Mouse (Mus musculus): ENCODE measurements around the gene Ptpro. TPM values are rescaled to one million over a fixed set of nuclear protein-coding genes. Genes with fewer than 3 reads are reported as not detected.

Gene Ptpro
- total and polyA plus RNA-seq, 3 experiments, result 0.05 TPM; not detected in 2

DNA sequence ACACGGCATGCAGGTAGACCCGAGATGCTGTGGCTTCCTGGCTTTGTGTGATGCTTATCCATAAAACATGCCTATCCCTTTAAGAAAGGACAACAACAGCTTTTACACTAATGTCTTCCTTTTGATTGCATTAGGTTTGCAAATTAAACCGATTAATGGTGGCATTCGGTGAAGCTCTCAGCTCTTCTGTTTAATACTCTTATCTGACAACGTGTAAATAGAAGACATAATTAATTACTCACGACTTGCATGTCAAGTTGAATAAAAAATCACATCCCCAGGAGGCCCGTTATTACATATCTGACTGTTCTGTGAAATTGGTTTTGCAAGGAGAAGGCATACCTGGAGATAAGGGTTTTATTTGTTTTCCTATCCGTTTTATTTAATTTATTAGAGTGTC, 15.9 kb downstream of the Ptpro start:
- Histone ChIP-seq H3K4me3 (ENCODE audit: low read depth, low read length) (no peak overlapping the region), H3K27me3 (ENCODE audit: insufficient read depth, low read length) (no peaks in the 10 kb centered on the region), H3K4me1 (ENCODE audit: insufficient read depth, low read depth, low read length) (no peaks in the 10 kb centered on the region), H3K9me3 (replicated peaks) (peaks cover 47% of the 10 kb centered on the region), H3K36me3 (replicated peaks) (no peaks in the 10 kb centered on the region)
- no peak for DNase-seq (ENCODE audit: low spot score)
- TF ChIP-seq GATA2 (IDR thresholded peaks at IDR 0.05; ENCODE audit: borderline replicate concordance, low read depth, low read length) (no peak), CTCF (IDR thresholded peaks at IDR 0.05; ENCODE audit: low read depth, low read length) (no peak), POLR2AphosphoS5 (IDR thresholded peaks at IDR 0.05; ENCODE audit: insufficient replicate concordance, low read depth, low read length) (no peak), TAL1 (conservative IDR thresholded peaks at IDR 0.05; ENCODE audit: low read depth, low read length) (no peak), GATA1 (IDR thresholded peaks at IDR 0.05; ENCODE audit: borderline replicate concordance, low read length) (no peak)
- no peak for ATAC-seq (ENCODE audit: extremely low read depth, insufficient number of reproducible peaks, low FRiP score, poor library complexity, severe bottlenecking)

DNA sequence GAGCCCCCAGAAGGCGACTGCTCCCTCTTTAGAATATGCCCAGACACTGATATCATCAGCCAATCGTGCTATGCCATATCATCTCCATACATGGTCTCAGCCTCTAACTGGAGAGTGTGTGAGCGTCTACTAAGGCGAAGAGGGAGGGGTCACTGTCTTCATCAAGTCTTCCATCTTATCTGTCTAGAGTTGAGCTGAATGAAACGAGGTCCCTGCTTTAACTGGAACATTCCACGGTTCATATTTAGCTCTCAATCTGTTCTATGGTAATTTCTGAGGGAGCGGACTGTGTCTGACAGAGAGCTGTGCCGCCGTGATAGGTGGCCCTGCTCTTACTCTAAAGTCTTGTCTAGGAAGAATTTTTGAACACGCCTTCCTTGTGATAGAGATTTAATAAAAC, 16.5 kb downstream of the Ptpro start:
- no peaks in the 10 kb centered on the region for H3K4me1 ChIP-seq (ENCODE audit: insufficient read depth, low read depth, low read length)
- no peak overlapping the region for H3K4me3 ChIP-seq (ENCODE audit: low read depth, low read length)
- TF ChIP-seq GATA1 (IDR thresholded peaks at IDR 0.05; ENCODE audit: borderline replicate concordance, low read length) (no peak), POLR2AphosphoS5 (IDR thresholded peaks at IDR 0.05; ENCODE audit: insufficient replicate concordance, low read depth, low read length) (no peak), CTCF (IDR thresholded peaks at IDR 0.05; ENCODE audit: low read depth, low read length) (no peak), TAL1 (conservative IDR thresholded peaks at IDR 0.05; ENCODE audit: low read depth, low read length) (no peak), GATA2 (IDR thresholded peaks at IDR 0.05; ENCODE audit: borderline replicate concordance, low read depth, low read length) (no peak)
- ATAC-seq (ENCODE audit: extremely low read depth, insufficient number of reproducible peaks, low FRiP score, poor library complexity, severe bottlenecking) (no peak), DNase-seq (ENCODE audit: low spot score) (no peak)
- no peaks in the 10 kb centered on the region for H3K27me3 ChIP-seq (ENCODE audit: insufficient read depth, low read length)
- no peaks in the 10 kb centered on the region for H3K36me3 ChIP-seq (replicated peaks)
- peaks cover 51% of the 10 kb centered on the region for H3K9me3 ChIP-seq (replicated peaks)

DNA sequence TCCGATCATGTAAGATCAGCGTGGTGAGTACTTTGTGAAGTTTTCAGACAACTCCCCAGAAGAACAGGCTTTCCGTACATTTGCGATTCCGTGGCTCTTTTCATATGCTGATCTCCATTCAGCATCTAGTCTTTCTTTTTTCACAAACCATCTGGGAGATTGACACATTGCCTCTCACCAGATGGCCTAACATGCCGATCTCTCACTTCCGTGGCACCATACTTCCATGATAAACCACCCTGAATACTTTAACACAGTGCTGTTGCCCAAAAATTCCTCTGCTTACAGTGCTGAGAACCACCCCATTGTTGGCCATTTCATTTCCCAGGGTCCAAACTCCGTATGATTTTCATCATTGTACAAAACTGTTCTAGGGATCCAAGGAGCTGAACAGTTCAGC, 20.4 kb downstream of the Ptpro start:
- Histone ChIP-seq H3K36me3 (replicated peaks) (no peaks in the 10 kb centered on the region), H3K4me1 (ENCODE audit: insufficient read depth, low read depth, low read length) (no peaks in the 10 kb centered on the region), H3K9me3 (replicated peaks) (peaks cover 50% of the 10 kb centered on the region), H3K27me3 (ENCODE audit: insufficient read depth, low read length) (no peaks in the 10 kb centered on the region), H3K4me3 (ENCODE audit: low read depth, low read length) (no peak overlapping the region)
- ATAC-seq (ENCODE audit: extremely low read depth, insufficient number of reproducible peaks, low FRiP score, poor library complexity, severe bottlenecking) (no peak), DNase-seq (ENCODE audit: low spot score) (no peak)
- no peak for TF ChIP-seq POLR2AphosphoS5 (IDR thresholded peaks at IDR 0.05; ENCODE audit: insufficient replicate concordance, low read depth, low read length)
- no peak for TF ChIP-seq CTCF (IDR thresholded peaks at IDR 0.05; ENCODE audit: low read depth, low read length)
- TF ChIP-seq TAL1 (conservative IDR thresholded peaks at IDR 0.05; ENCODE audit: low read depth, low read length), result no peak
- no peak for TF ChIP-seq GATA1 (IDR thresholded peaks at IDR 0.05; ENCODE audit: borderline replicate concordance, low read length)
- no peak for TF ChIP-seq GATA2 (IDR thresholded peaks at IDR 0.05; ENCODE audit: borderline replicate concordance, low read depth, low read length)

DNA sequence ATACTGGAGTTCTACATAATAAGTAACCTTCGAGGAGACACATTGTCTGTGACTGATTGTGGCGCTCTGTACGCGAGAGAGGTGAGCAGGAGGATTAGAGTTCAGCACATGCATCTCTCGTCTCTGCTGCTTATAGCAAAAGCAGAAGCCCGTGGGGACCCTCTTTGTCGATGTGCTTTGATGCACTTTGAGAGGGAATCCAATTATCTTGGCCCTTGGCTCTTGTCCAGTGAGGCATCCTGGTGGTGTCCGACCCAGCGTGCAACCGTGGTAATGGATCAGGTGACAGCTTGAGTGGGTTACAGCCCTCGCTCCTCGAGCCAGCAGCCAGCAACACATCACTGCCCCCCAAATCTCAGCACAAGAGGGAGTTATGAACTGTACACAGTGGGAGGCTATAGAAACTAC, 25.5 kb downstream of the Ptpro start:
- TF ChIP-seq GATA2 (IDR thresholded peaks at IDR 0.05; ENCODE audit: borderline replicate concordance, low read depth, low read length) (no peak), CTCF (IDR thresholded peaks at IDR 0.05; ENCODE audit: low read depth, low read length) (no peak), TAL1 (conservative IDR thresholded peaks at IDR 0.05; ENCODE audit: low read depth, low read length) (no peak), POLR2AphosphoS5 (IDR thresholded peaks at IDR 0.05; ENCODE audit: insufficient replicate concordance, low read depth, low read length) (no peak), GATA1 (IDR thresholded peaks at IDR 0.05; ENCODE audit: borderline replicate concordance, low read length) (no peak)
- H3K36me3 ChIP-seq (replicated peaks), result no peaks in the 10 kb centered on the region

DNA sequence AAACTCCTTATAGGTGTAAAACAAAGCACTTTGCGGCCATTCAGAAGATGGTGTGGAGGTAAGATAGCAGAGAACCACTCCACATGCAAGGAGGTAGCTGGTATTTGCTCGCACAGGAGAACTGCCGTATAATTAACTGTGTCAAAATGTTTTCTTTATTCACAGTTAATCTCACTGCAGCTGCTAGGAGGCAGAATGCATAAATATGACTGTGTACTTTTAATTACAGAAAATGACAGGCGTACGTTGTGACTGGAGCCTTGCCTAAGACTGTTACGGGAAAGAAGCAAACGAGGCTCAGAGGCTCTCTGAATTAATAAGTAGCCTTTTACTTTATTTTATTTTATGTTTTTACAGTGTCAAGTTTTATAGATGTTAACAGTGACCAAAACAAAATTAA, 27.5 kb downstream of the Ptpro start:
- TF ChIP-seq CTCF (IDR thresholded peaks at IDR 0.05; ENCODE audit: low read depth, low read length), result no peak
- no peak for TF ChIP-seq GATA1 (IDR thresholded peaks at IDR 0.05; ENCODE audit: borderline replicate concordance, low read length)
- TF ChIP-seq TAL1 (conservative IDR thresholded peaks at IDR 0.05; ENCODE audit: low read depth, low read length), result no peak
- TF ChIP-seq GATA2 (IDR thresholded peaks at IDR 0.05; ENCODE audit: borderline replicate concordance, low read depth, low read length), result no peak
- no peak for TF ChIP-seq POLR2AphosphoS5 (IDR thresholded peaks at IDR 0.05; ENCODE audit: insufficient replicate concordance, low read depth, low read length)
- Histone ChIP-seq H3K4me1 (ENCODE audit: insufficient read depth, low read depth, low read length) (no peaks in the 10 kb centered on the region), H3K27me3 (ENCODE audit: insufficient read depth, low read length) (no peaks in the 10 kb centered on the region), H3K4me3 (ENCODE audit: low read depth, low read length) (no peak overlapping the region), H3K36me3 (replicated peaks) (no peaks in the 10 kb centered on the region), H3K9me3 (replicated peaks) (peaks cover 53% of the 10 kb centered on the region)
- DNase-seq (ENCODE audit: low spot score), result no peak
- ATAC-seq (ENCODE audit: extremely low read depth, insufficient number of reproducible peaks, low FRiP score, poor library complexity, severe bottlenecking), result no peak

More for the DNA sequence above, 25.5 kb downstream of the Ptpro start:
- Histone ChIP-seq H3K27me3 (ENCODE audit: insufficient read depth, low read length) (no peaks in the 10 kb centered on the region), H3K9me3 (replicated peaks) (peaks cover 53% of the 10 kb centered on the region), H3K4me3 (ENCODE audit: low read depth, low read length) (no peak overlapping the region), H3K4me1 (ENCODE audit: insufficient read depth, low read depth, low read length) (no peaks in the 10 kb centered on the region)
- no peak for DNase-seq (ENCODE audit: low spot score)
- ATAC-seq (ENCODE audit: extremely low read depth, insufficient number of reproducible peaks, low FRiP score, poor library complexity, severe bottlenecking), result no peak

DNA sequence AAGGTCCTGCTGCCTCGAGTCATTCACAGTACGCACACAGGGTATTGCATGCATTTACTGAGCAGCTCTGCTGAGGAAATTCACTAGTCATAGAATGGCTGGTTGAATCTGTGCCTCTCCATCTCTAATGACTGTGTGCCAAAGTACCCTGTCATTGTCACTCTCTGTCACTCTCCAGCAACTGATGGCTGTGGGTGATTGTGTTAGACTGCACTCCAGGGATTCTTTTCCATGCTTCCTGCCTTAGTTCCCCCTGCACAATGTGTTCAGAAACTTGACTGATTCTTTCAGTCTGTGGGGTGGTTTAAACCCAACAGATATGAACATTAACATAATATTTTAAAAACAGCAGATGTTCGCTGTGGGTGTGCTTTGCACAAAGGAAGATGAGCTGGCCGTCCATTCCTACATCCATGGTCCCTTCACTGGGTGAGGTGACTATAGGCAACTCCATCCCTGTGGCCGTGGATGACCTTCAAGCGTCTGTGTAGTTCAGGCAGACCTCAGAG, 29.5 kb downstream of the Ptpro start:
- no peaks in the 10 kb centered on the region for H3K27me3 ChIP-seq (ENCODE audit: insufficient read depth, low read length)
- H3K9me3 ChIP-seq (replicated peaks), result peaks cover 44% of the 10 kb centered on the region
- no peaks in the 10 kb centered on the region for H3K4me1 ChIP-seq (ENCODE audit: insufficient read depth, low read depth, low read length)
- ATAC-seq (ENCODE audit: extremely low read depth, insufficient number of reproducible peaks, low FRiP score, poor library complexity, severe bottlenecking), result no peak
- TF ChIP-seq GATA2 (IDR thresholded peaks at IDR 0.05; ENCODE audit: borderline replicate concordance, low read depth, low read length) (no peak), TAL1 (conservative IDR thresholded peaks at IDR 0.05; ENCODE audit: low read depth, low read length) (no peak), POLR2AphosphoS5 (IDR thresholded peaks at IDR 0.05; ENCODE audit: insufficient replicate concordance, low read depth, low read length) (no peak), CTCF (IDR thresholded peaks at IDR 0.05; ENCODE audit: low read depth, low read length) (no peak), GATA1 (IDR thresholded peaks at IDR 0.05; ENCODE audit: borderline replicate concordance, low read length) (no peak)
- no peak overlapping the region for H3K4me3 ChIP-seq (ENCODE audit: low read depth, low read length)
- DNase-seq (ENCODE audit: low spot score), result no peak
- no peaks in the 10 kb centered on the region for H3K36me3 ChIP-seq (replicated peaks)
